Comparison of ENCODE assay signal across 12 mouse cellular contexts in the genomic region with DNA sequence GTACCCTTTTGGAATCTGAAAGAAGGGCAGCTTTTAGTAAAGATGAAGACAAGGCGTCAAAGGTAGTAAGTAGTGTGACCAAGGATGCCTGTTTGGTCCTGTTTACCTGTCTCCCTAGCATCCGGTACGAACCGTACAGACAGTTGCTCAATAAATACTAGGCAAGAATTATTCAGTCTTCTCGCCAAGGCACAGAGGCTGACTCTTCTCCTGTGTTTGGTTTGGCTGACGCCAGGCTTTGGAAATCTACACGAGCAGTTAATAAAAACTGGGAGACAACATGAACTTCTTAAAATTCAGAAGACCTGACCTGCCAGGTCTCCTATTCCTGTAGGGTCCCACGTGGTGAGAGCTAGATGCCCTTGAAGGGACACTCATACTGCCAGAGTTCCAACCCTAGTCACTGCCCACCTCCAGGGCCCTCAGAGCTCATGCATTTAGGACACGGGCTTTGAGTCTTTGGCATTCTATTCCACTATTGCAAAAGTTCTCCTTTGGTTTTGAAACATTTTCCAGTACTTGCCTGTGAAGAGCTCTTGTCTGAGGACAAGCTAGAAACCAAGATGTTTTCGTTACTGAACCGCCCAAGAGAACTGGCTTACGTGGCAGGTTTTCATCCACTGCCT.
"Had no signal": no experiment of that assay in that cellular context is flagged by ENCODE, and none has a peak within 500 bp of the region (broad histone marks: within the 10 kb centered on the region; RNA-seq: fewer than 3 reads in every experiment).

No protein-coding gene starts in this region.

- H3K27me3 ChIP-seq: liver, embryonic 13.5 days; neural tube, embryonic 15.5 days had no signal

- H3K9me3 ChIP-seq: limb, embryonic 10.5 days; liver, embryonic 13.5 days; midbrain, embryonic 10.5 days; neural tube, embryonic 15.5 days had no signal

- H3K36me3 ChIP-seq: limb, embryonic 10.5 days; liver, embryonic 13.5 days; midbrain, embryonic 10.5 days had no signal

- H3K4me1 ChIP-seq: limb, embryonic 10.5 days; liver, embryonic 13.5 days; midbrain, embryonic 10.5 days; neural tube, embryonic 15.5 days had no signal

- DNase-seq: kidney, adult 18-20 months; kidney, postnatal 36 days; liver, embryonic 13.5 days; midbrain, embryonic 14.5 days; right cerebral cortex, adult 18-20 months; right cerebral cortex, postnatal 25 days had no signal

- H3K27ac ChIP-seq: left cerebral cortex, adult 2 months; limb, embryonic 10.5 days; liver, embryonic 13.5 days; midbrain, embryonic 10.5 days; neural tube, embryonic 15.5 days; stomach, postnatal 0 days had no signal

- H3K4me3 ChIP-seq: left cerebral cortex, adult 2 months; limb, embryonic 10.5 days; liver, embryonic 13.5 days; midbrain, embryonic 10.5 days; myocyte; neural tube, embryonic 15.5 days had no signal
